Mouse (Mus musculus) embryonic facial prominence, embryonic 12.5 days (tissue): ENCODE data around the gene Hivep3. TPM values are rescaled to one million over a fixed set of nuclear protein-coding genes. Genes with fewer than 3 reads are reported as not detected.

Experiments
- ATAC-seq: fragments of 200-750 bp; cut with Nextera tagmentation; 2 replicates; pipeline ENCODE4 v1.8.0; 2017; ENCODE audit not compliant: insufficient number of reproducible peaks, insufficient read depth, low FRiP score, low TSS enrichment
- H3K27ac ChIP-seq: fragments of 300-500 bp; sonication (generic); 2 replicates; pipeline ENCODE4 v1.5.1; 2016; ENCODE audit warnings: mild to moderate bottlenecking
- H3K27me3 ChIP-seq: fragments of 300-500 bp; sonication (generic); 2 replicates; pipeline ENCODE4 v1.6.1; 2016; ENCODE audit warnings: mild to moderate bottlenecking, moderate library complexity
- H3K36me3 ChIP-seq: fragments of 300-500 bp; sonication (generic); 2 replicates; pipeline ENCODE4 v1.6.1; 2016; ENCODE audit warnings: mild to moderate bottlenecking
- H3K4me1 ChIP-seq: fragments of 300-500 bp; sonication (generic); 2 replicates; pipeline ENCODE4 v1.6.1; 2016
- H3K4me2 ChIP-seq: fragments of 300-500 bp; sonication (generic); replicated peaks from 2 replicates; pipeline ENCODE4 v1.6.1; 2016; ENCODE audit warnings: mild to moderate bottlenecking, moderate library complexity
- H3K4me3 ChIP-seq: fragments of 300-500 bp; sonication (generic); 2 replicates; pipeline ENCODE4 v1.5.1; 2016; ENCODE audit warnings: mild to moderate bottlenecking
- H3K9ac ChIP-seq: fragments of 300-500 bp; sonication (generic); 2 replicates; pipeline ENCODE4 v1.6.1; 2016; ENCODE audit warnings: mild to moderate bottlenecking, moderate library complexity
- H3K9me3 ChIP-seq: fragments of 300-500 bp; sonication (generic); 2 replicates; pipeline ENCODE4 v1.6.1; 2016; ENCODE audit warnings: mild to moderate bottlenecking, moderate library complexity
- WGBS: fragments of 180-500 bp; shearing (Covaris S2); methylation state at CpG from one replicate; pipeline ENCODE4 v1.1.7; 2016; 5-methylcytosine and 5-hydroxymethylcytosine counted together
- polyA plus RNA-seq: library from polyadenylated mRNA; unstranded; fragments of >200 nt; fragmentation: Nextera tagmentation; extraction: Ambion mirVana; gene quantifications from 2 replicates; pipeline ENCODE4 v1.2.1, GENCODE M21; 2016

Gene Hivep3
- polyA plus RNA-seq, 1 experiment from 2014 or later = 3.2 TPM

GRCm38 (mm10) chr4:120058794-120059193 lies 325.2 kb downstream of the Hivep3 start:
- Histone ChIP-seq H3K4me1 (no peaks in the 10 kb centered on the region), H3K9ac (no peak overlapping the region), H3K9me3 (no peaks in the 10 kb centered on the region), H3K4me2 (no peak overlapping the region), H3K36me3 (no peaks in the 10 kb centered on the region), H3K27ac (no peak overlapping the region), H3K4me3 (no peak overlapping the region), H3K27me3 (no peaks in the 10 kb centered on the region)
- no peak for ATAC-seq
- 77% methylated on average over 10 of the region's 10 CpGs for WGBS

GRCm38 (mm10) chr4:120061727-120062126 lies 328.1 kb downstream of the Hivep3 start:
- Histone ChIP-seq H3K27me3 (peaks cover 4% of the 10 kb centered on the region; the same call in 1 of the 2 replicates), H3K4me1 (no peaks in the 10 kb centered on the region), H3K27ac (no peak overlapping the region), H3K4me2 (no peak overlapping the region), H3K9ac (no peak overlapping the region), H3K4me3 (no peak overlapping the region), H3K9me3 (no peaks in the 10 kb centered on the region), H3K36me3 (no peaks in the 10 kb centered on the region)
- WGBS = 88% methylated on average over 6 of the region's 6 CpGs
- ATAC-seq = no peak

GRCm38 (mm10) chr4:120062198-120062597 lies 328.6 kb downstream of the Hivep3 start:
- no peak overlapping the region for H3K4me3 ChIP-seq
- WGBS = 80% methylated on average over 6 of the region's 6 CpGs
- H3K27ac ChIP-seq = no peak overlapping the region
- no peaks in the 10 kb centered on the region for H3K9me3 ChIP-seq
- no peak for ATAC-seq
- H3K36me3 ChIP-seq = no peaks in the 10 kb centered on the region
- no peaks in the 10 kb centered on the region for H3K4me1 ChIP-seq
- H3K4me2 ChIP-seq = no peak overlapping the region
- no peak overlapping the region for H3K9ac ChIP-seq
- peaks cover 4% of the 10 kb centered on the region; the same call in 1 of the 2 replicates for H3K27me3 ChIP-seq

GRCm38 (mm10) chr4:120062754-120063153 lies 329.2 kb downstream of the Hivep3 start:
- Histone ChIP-seq H3K9me3 (no peaks in the 10 kb centered on the region), H3K27ac (no peak overlapping the region), H3K27me3 (peaks cover 4% of the 10 kb centered on the region; the same call in 1 of the 2 replicates), H3K4me3 (no peak overlapping the region), H3K36me3 (no peaks in the 10 kb centered on the region), H3K9ac (no peak overlapping the region), H3K4me2 (no peak overlapping the region), H3K4me1 (no peaks in the 10 kb centered on the region)
- 91% methylated on average over 11 of the region's 11 CpGs for WGBS
- no peak for ATAC-seq

- no peak for ATAC-seq
- peaks cover 4% of the 10 kb centered on the region; the same call in 1 of the 2 replicates for H3K27me3 ChIP-seq
- no peak overlapping the region for H3K9ac ChIP-seq
- H3K27ac ChIP-seq = no peak overlapping the region
- no peaks in the 10 kb centered on the region for H3K9me3 ChIP-seq
- no peaks in the 10 kb centered on the region for H3K36me3 ChIP-seq
- H3K4me1 ChIP-seq = no peaks in the 10 kb centered on the region
- H3K4me3 ChIP-seq = no peak overlapping the region
- H3K4me2 ChIP-seq = no peak overlapping the region
- WGBS = 89% methylated on average over 20 of the region's 20 CpGs
These were observed 330.0 kb downstream of the Hivep3 start for GRCm38 (mm10) chr4:120063353-120064124.

- 87% methylated on average over 10 of the region's 10 CpGs for WGBS
- ATAC-seq = no peak
- no peak within 1 kb of the TSS for H3K4me3 ChIP-seq
- H3K27ac ChIP-seq = no peak within 1 kb of the TSS
- no peaks in the 10 kb centered on the region for H3K36me3 ChIP-seq
- no peaks in the 10 kb centered on the region for H3K9me3 ChIP-seq
- no peak within 1 kb of the TSS for H3K4me2 ChIP-seq
- H3K9ac ChIP-seq = no peak within 1 kb of the TSS
- H3K27me3 ChIP-seq = peaks cover 4% of the 10 kb centered on the region; the same call in 1 of the 2 replicates
- H3K4me1 ChIP-seq = no peaks in the 10 kb centered on the region
These were observed 331.1 kb downstream of the Hivep3 start, which contains the start of gene AL607142.1 for GRCm38 (mm10) chr4:120064696-120065095. Gene AL607142.1, plus strand, starts transcription at chr4:120064996.

- ATAC-seq = no peak
- Histone ChIP-seq H3K36me3 (no peaks in the 10 kb centered on the region), H3K4me2 (no peak overlapping the region), H3K27me3 (peaks cover 4% of the 10 kb centered on the region; the same call in 1 of the 2 replicates), H3K9ac (no peak overlapping the region), H3K4me1 (no peaks in the 10 kb centered on the region), H3K27ac (no peak overlapping the region), H3K9me3 (no peaks in the 10 kb centered on the region), H3K4me3 (no peak overlapping the region)
- 77% methylated on average over 9 of the region's 9 CpGs for WGBS
These were observed 333.4 kb downstream of the Hivep3 start for GRCm38 (mm10) chr4:120066841-120067591.

- Histone ChIP-seq H3K4me1 (no peaks in the 10 kb centered on the region), H3K27me3 (peaks cover 4% of the 10 kb centered on the region; the same call in 1 of the 2 replicates), H3K9ac (no peak overlapping the region), H3K4me3 (no peak overlapping the region), H3K27ac (no peak overlapping the region), H3K4me2 (no peak overlapping the region), H3K9me3 (no peaks in the 10 kb centered on the region), H3K36me3 (no peaks in the 10 kb centered on the region)
- 87% methylated on average over 8 of the region's 8 CpGs for WGBS
- no peak for ATAC-seq
These were observed 334.1 kb downstream of the Hivep3 start for GRCm38 (mm10) chr4:120067592-120068235.

GRCm38 (mm10) chr4:120068883-120069581 lies 335.4 kb downstream of the Hivep3 start:
- no peak for ATAC-seq
- Histone ChIP-seq H3K4me2 (no peak overlapping the region), H3K27ac (no peak overlapping the region), H3K4me3 (no peak overlapping the region), H3K36me3 (no peaks in the 10 kb centered on the region), H3K9me3 (no peaks in the 10 kb centered on the region), H3K27me3 (peaks cover 2% of the 10 kb centered on the region; the same call in 1 of the 2 replicates), H3K4me1 (peaks cover under 1% of the 10 kb centered on the region; the same call in 1 of the 2 replicates), H3K9ac (no peak overlapping the region)
- WGBS = 77% methylated on average over 3 of the region's 3 CpGs

GRCm38 (mm10) chr4:120069582-120069980 lies 336.0 kb downstream of the Hivep3 start:
- H3K36me3 ChIP-seq = no peaks in the 10 kb centered on the region
- 95% methylated on average over 3 of the region's 3 CpGs for WGBS
- H3K9me3 ChIP-seq = no peaks in the 10 kb centered on the region
- H3K9ac ChIP-seq = no peak overlapping the region
- H3K4me2 ChIP-seq = no peak overlapping the region
- H3K27me3 ChIP-seq = no peaks in the 10 kb centered on the region
- peaks cover 4% of the 10 kb centered on the region; the same call in 1 of the 2 replicates for H3K4me1 ChIP-seq
- H3K4me3 ChIP-seq = no peak overlapping the region
- no peak overlapping the region for H3K27ac ChIP-seq
- ATAC-seq = no peak

GRCm38 (mm10) chr4:120071411-120071810 lies 337.8 kb downstream of the Hivep3 start:
- Histone ChIP-seq H3K27me3 (no peaks in the 10 kb centered on the region), H3K36me3 (no peaks in the 10 kb centered on the region), H3K27ac (no peak overlapping the region), H3K4me1 (peaks cover 4% of the 10 kb centered on the region; the same call in 1 of the 2 replicates), H3K4me3 (no peak overlapping the region), H3K9ac (no peak overlapping the region), H3K9me3 (no peaks in the 10 kb centered on the region), H3K4me2 (no peak overlapping the region)
- ATAC-seq = no peak
- WGBS = 67% methylated on average over 3 of the region's 3 CpGs
